Mouse (Mus musculus) stomach, postnatal 0 days (tissue): ENCODE measurements around the gene 4931428L18Rik.

Source experiments
- CTCF ChIP-seq: IDR thresholded peaks from 2 replicates; pipeline ENCODE4 v1.5.1; 2016; ENCODE audit warnings: antibody characterized with exemption, low read depth, mild to moderate bottlenecking, moderate library complexity
- EP300 ChIP-seq: optimal IDR thresholded peaks from 2 replicates; pipeline ENCODE3; 2016; ENCODE audit warnings: antibody characterized with exemption

- TF ChIP-seq EP300 (no peak), CTCF (peak; percentile 90)
Observed at GRCm38 (mm10) chr1:31210144-31210543, 12.3 kb downstream of the 4931428L18Rik start.
